Mouse (Mus musculus): Measurements from ENCODE around the gene Mrpl55. TPM values are rescaled to one million over a fixed set of nuclear protein-coding genes. Genes with fewer than 3 reads are reported as not detected.
"Not testable (repeated sequence)": the region's sequence is repeated elsewhere in the genome, so short reads cannot be mapped to it uniquely, and the experiment has no call there.

The Mrpl55 gene
- total RNA-seq, 2 experiments from 2014 or later: 3.4 to 49.0 TPM

DNA sequence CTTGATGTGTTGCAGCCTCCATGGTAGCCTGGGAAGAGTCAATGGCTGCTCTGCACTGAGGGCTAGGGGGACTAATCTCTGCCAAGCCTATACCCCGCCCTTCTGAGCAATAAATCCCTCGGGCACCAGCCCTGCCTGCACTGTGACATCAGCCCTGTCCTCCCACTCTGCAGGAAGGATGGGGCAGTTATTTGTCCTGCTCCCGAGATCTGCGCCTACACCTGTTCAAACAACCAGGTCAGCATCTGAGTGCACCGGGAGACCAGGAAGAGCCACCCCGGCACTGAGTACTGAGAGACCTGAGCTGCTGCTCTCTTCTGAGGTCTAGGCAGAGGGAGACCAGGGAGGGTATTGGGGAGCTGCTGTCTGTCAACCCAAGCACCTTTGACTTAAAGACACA lies 14.6 kb upstream of the Mrpl55 start:
- no peak for ATAC-seq (replicated peaks; ENCODE audit: low FRiP score, poor library complexity, severe bottlenecking)

DNA sequence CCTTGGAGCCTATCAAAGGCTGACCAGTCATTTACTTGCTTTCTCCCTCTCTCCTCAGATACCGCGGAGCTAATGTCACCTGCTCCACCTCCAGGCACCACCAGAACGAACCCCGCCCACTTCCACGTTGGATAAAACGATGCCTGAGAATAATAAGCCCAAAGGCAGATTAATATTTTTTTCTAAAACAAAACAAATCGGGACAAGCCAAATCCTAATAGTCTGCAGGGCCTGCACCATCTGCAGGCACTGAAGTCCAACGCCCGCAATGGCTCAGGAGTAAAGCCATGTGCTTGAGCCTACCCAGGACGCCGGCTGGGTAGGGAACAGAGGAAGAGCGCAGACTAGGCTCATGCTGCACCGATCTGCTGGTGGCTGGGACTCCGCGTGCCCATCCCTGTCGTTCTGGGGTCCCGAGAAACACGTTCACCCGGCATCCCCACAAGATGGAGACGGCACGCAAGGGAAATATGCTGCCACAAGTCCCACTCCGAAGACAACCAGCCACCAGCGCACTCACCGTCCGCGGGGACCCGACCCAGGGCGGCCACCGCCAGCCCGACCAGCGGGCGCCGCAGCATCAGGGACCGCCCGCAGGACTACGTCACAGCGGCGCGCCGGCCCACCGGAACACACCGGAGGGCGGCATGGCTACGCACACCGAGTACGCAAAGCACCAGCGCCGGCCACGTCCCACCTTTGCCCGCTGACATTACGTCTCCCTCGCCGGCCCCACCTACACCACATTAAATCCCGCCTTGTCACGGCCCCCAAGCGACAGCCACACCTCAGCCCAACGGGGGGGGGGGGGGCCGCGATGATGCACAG lies 10.8 kb upstream of the Mrpl55 start:
- peak; percentile 87 for ATAC-seq (replicated peaks; ENCODE audit: low FRiP score, poor library complexity, severe bottlenecking)

- no peak for ATAC-seq (replicated peaks; ENCODE audit: low FRiP score, poor library complexity, severe bottlenecking)
Measured at GRCm38 (mm10) chr11:59192059-59192386, 10.3 kb upstream of the Mrpl55 start, which contains the start of gene Guk1. Guk1 (minus strand) TSS chr11:59192212.

GRCm38 (mm10) chr11:59196230-59196629 lies 6.1 kb upstream of the Mrpl55 start:
- ATAC-seq (replicated peaks; ENCODE audit: low FRiP score, poor library complexity, severe bottlenecking): no peak

- ATAC-seq (replicated peaks; ENCODE audit: low FRiP score, poor library complexity, severe bottlenecking): no peak; the same call in 1 of the 2 replicates
Measured at GRCm38 (mm10) chr11:59201216-59202002, 877 bp upstream of the Mrpl55 start.

DNA sequence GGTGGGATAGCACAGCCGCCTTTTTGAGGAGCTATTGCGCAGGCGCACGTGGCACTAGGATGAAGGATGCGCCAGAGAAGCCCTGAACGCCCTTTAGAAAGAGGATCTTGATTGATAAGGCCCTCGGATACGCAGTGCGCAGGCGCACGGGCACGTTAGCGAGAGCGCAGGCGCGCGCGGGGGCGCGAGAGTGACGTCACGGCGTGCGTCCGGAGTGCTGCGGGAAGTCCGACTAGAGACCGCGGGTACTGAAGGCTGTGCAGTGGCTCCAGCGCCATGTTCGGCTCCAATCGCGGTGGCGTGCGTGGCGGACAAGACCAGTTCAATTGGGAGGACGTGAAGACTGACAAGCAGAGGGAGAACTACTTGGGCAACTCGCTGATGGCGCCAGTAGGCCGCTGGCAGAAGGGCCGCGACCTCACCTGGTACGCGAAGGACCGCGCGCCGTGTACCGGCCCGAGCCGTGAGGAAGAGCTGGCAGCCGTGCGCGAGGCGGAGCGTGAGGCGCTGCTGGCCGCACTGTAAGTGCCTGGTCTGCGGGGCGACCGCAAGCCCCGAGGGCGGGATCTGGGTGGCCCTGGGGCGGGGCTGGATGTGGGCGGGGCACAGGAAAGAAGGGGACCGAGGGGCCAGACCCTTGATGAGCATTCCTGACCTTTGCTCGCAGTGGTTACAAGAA lies 6.0 kb downstream of the Mrpl55 start, which contains the start of gene 2310033P09Rik:
Gene 2310033P09Rik (plus strand): TSS at position 169 of the 679 bp plus-strand sequence.
- peak; percentile 85 for ATAC-seq (replicated peaks; ENCODE audit: low FRiP score, poor library complexity, severe bottlenecking)

- peak; percentile 87 for ATAC-seq (replicated peaks; ENCODE audit: low FRiP score, poor library complexity, severe bottlenecking)
Measured at GRCm38 (mm10) chr11:59209003-59209441, 6.7 kb downstream of the Mrpl55 start.

DNA sequence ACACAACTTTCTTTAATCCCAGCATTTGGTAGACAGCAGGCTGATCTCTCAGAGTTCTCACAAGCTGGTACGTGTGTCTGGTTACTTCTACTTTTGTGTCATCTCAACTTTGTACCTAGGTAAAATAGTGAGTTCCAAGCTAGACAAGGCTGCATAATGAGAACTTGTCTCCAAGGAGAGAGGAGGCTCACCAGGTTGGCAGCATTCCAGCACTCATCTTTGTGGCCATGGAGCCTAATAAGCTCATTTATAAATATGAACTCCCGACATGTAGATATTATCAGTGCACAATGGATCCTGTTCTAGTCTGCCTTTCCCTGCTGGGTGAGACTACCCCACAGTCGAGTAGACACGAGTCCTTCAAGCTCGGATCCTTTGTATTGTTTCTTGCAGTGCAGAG lies 7.3 kb downstream of the Mrpl55 start:
- ATAC-seq (replicated peaks; ENCODE audit: low FRiP score, poor library complexity, severe bottlenecking): no peak

DNA sequence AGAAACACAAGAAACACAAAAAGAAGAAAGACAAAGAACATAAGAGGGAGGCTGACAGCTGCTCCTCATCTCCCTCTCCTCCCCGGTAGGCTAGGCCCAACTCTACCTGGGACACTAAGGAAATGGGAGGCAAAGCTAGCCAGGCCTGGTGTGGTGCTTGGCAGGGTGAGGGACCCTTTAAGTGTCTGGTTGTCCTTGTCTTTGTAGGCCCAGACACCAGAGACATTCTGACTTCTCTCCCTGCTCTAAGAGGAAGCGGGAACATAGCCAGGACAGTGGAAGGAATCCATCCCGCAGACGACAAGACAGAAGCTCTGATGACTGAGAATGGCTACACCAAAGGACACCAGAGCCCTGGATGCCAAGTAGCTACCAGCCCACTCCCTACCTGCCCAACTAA lies 7.7 kb downstream of the Mrpl55 start:
- ATAC-seq (replicated peaks; ENCODE audit: low FRiP score, poor library complexity, severe bottlenecking): no peak

GRCm38 (mm10) chr11:59211561-59211960 lies 9.3 kb downstream of the Mrpl55 start:
- ATAC-seq (replicated peaks; ENCODE audit: low FRiP score, poor library complexity, severe bottlenecking): not testable (repeated sequence)

- not testable (repeated sequence) for ATAC-seq (replicated peaks; ENCODE audit: low FRiP score, poor library complexity, severe bottlenecking)
Measured at GRCm38 (mm10) chr11:59212320-59212719, 10.0 kb downstream of the Mrpl55 start.

DNA sequence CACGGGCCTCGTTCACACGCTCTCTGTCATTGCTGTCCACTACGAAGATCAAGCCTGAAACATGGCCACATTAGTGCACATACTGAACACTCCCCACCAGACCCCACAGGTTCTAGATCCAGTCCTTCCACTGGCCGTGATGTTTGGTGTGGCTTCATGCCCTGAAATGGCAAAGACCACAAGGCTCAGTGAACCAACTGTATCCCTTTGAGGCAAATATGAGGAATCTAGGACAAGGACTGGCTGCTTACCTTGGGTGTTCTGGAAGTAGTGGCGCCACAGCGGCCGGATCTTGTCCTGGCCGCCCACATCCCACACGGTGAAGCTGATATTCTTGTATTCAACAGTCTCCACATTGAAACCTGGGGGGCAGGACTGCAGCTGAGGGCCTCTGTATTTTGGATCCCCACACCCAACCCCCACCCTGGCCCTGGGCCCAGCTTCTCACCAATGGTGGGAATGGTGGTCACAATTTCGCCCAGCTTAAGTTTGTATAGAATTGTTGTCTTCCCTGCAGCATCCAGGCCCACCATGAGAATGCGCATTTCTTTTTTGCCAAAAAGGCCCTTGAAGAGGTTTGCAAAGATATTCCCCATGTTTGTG lies 10.7 kb downstream of the Mrpl55 start:
- ATAC-seq (replicated peaks; ENCODE audit: low FRiP score, poor library complexity, severe bottlenecking): no peak

- ATAC-seq (replicated peaks; ENCODE audit: low FRiP score, poor library complexity, severe bottlenecking): no peak
Measured at GRCm38 (mm10) chr11:59216955-59217354, 14.7 kb downstream of the Mrpl55 start.

DNA sequence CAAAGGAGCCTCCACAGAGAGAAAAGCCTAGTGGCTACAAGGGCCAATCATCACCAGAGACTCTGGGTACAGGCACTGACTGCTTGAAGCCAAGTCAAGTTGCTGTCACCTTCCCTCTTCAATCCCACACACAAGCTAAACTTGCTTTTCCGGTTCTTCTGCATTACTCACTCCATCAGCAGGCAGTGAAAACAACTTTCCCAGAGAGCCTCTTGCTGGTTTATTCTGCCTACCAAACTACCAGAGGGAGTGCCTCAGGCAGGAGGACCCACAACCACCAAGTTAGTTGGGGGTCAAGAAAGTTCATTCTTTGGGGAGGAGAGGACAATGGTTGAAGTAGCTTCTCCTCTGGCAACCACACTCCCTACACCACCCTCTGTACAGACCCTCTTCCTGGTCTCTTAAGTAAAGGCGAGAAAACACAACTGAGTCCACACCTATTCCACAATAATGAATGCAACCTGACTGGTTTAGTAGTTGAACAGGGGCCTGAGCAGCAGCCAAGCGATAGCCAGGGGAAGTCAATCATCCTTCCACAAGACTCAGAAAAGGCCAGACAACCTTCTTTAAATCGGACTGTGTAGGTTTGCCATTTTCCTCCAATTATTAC lies 16.2 kb downstream of the Mrpl55 start:
- ATAC-seq (replicated peaks; ENCODE audit: low FRiP score, poor library complexity, severe bottlenecking): 0 out of 2 replicates have a peak, but pooled peaks have one; percentile 8

GRCm38 (mm10) chr11:59219064-59219463 lies 16.8 kb downstream of the Mrpl55 start:
- ATAC-seq (replicated peaks; ENCODE audit: low FRiP score, poor library complexity, severe bottlenecking): peak; percentile 66; the same call in 1 of the 2 replicates

- no peak for ATAC-seq (replicated peaks; ENCODE audit: low FRiP score, poor library complexity, severe bottlenecking)
Measured at GRCm38 (mm10) chr11:59221604-59222003, 19.3 kb downstream of the Mrpl55 start.

GRCm38 (mm10) chr11:59222306-59222705 lies 20.0 kb downstream of the Mrpl55 start:
- ATAC-seq (replicated peaks; ENCODE audit: low FRiP score, poor library complexity, severe bottlenecking): no peak

- ATAC-seq (replicated peaks; ENCODE audit: low FRiP score, poor library complexity, severe bottlenecking): no peak
Measured at GRCm38 (mm10) chr11:59224025-59224424, 21.7 kb downstream of the Mrpl55 start.

DNA sequence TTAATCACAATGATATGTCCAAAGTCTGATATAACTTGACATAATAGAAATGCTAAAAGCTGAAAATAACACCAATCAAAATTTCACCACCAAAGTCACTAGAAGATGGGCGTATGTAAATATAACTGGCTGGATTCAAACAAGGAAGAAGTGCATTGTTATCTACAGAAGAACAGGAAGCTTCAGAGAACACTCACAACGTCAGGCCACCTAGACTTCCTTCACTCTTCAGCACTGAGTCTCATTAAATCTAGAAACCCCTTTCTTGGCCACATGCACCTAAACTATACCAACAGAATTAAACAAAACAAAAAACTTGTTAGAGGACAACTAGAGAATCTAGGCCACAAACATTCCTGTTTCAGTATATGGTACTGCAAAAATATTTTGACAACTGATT lies 22.2 kb downstream of the Mrpl55 start:
- ATAC-seq (replicated peaks; ENCODE audit: low FRiP score, poor library complexity, severe bottlenecking): no peak
